Mouse (Mus musculus): Measurements from ENCODE around the gene Zdhhc20.
"Not testable (repeated sequence)": the region's sequence is repeated elsewhere in the genome, so short reads cannot be mapped to it uniquely, and the experiment has no call there.

Zdhhc20 gene

GRCm38 (mm10) chr14:57848061-57848460, 42.0 kb downstream of the Zdhhc20 start:
- in situ Hi-C loops (cut with MboI; ENCODE audit: unreplicated experiment in 2 of 2), result not testable (repeated sequence)

- in situ Hi-C loops (cut with MboI; ENCODE audit: unreplicated experiment in 2 of 2), result no loop called here
Measured at GRCm38 (mm10) chr14:57844535-57844934, 45.5 kb downstream of the Zdhhc20 start.

- in situ Hi-C loops (cut with MboI; ENCODE audit: unreplicated experiment in 2 of 2), result no loop called here
Measured at GRCm38 (mm10) chr14:57835157-57835556, 54.9 kb downstream of the Zdhhc20 start.

GRCm38 (mm10) chr14:57833526-57833925, 56.5 kb downstream of the Zdhhc20 start:
- in situ Hi-C loops (cut with MboI; ENCODE audit: unreplicated experiment in 2 of 2), result no loop called here

- in situ Hi-C loops (cut with MboI; ENCODE audit: unreplicated experiment in 2 of 2), result loop anchor here (5.0 to 10.0 kb wide), 2 partner anchors 85 to 142 kb away; no protein-coding TSS in a partner anchor
Measured at GRCm38 (mm10) chr14:57827284-57827683, 62.8 kb downstream of the Zdhhc20 start.

- in situ Hi-C loops (cut with MboI; ENCODE audit: unreplicated experiment in 2 of 2), result loop anchor here (5.0 to 10.0 kb wide), 2 partner anchors 86 to 141 kb away; no protein-coding TSS in a partner anchor
Measured at GRCm38 (mm10) chr14:57825788-57826751, 64.0 kb downstream of the Zdhhc20 start, which contains the start of the genes Ska3 and Mrpl57. Gene Ska3, minus strand, starts transcription at chr14:57826185. Gene Mrpl57, plus strand, starts transcription at chr14:57826234.

GRCm38 (mm10) chr14:57820839-57821238, 69.2 kb downstream of the Zdhhc20 start:
- in situ Hi-C loops (cut with MboI; ENCODE audit: unreplicated experiment in 2 of 2), result loop anchor here (10.0 kb wide), 1 partner anchor 136 kb away; no protein-coding TSS in a partner anchor

- in situ Hi-C loops (cut with MboI; ENCODE audit: unreplicated experiment in 2 of 2), result no loop called here
Measured at GRCm38 (mm10) chr14:57811844-57812243, 78.2 kb downstream of the Zdhhc20 start.

GRCm38 (mm10) chr14:57810886-57811285, 79.2 kb downstream of the Zdhhc20 start:
- in situ Hi-C loops (cut with MboI; ENCODE audit: unreplicated experiment in 2 of 2), result no loop called here

- in situ Hi-C loops (cut with MboI; ENCODE audit: unreplicated experiment in 2 of 2), result loop anchor here in 1 of 2 experiments (5.0 kb wide), 1 partner anchor 104 kb away; no protein-coding TSS in a partner anchor
Measured at GRCm38 (mm10) chr14:57808558-57808957, 81.5 kb downstream of the Zdhhc20 start.

- in situ Hi-C loops (cut with MboI; ENCODE audit: unreplicated experiment in 2 of 2), result no loop called here
Measured at GRCm38 (mm10) chr14:57803731-57804130, 86.3 kb downstream of the Zdhhc20 start.

GRCm38 (mm10) chr14:57797991-57798931, 91.8 kb downstream of the Zdhhc20 start, which contains the start of gene Sap18:
Gene Sap18, plus strand, starts transcription at chr14:57798180.
- in situ Hi-C loops (cut with MboI; ENCODE audit: unreplicated experiment in 2 of 2), result loop anchor here in 1 of 2 experiments (5.0 to 10.0 kb wide), 2 partner anchors 51 to 113 kb away; partner anchors contain the start of gene Gm49361

- in situ Hi-C loops (cut with MboI; ENCODE audit: unreplicated experiment in 2 of 2), result loop anchor here in 1 of 2 experiments (5.0 to 10.0 kb wide), 2 partner anchors 50 to 113 kb away; partner anchors contain the start of gene Gm49361
Measured at GRCm38 (mm10) chr14:57797551-57797950, 92.5 kb downstream of the Zdhhc20 start.

- in situ Hi-C loops (cut with MboI; ENCODE audit: unreplicated experiment in 2 of 2), result loop anchor here (5.0 to 10.0 kb wide), 2 partner anchors 39 to 106 kb away; no protein-coding TSS in a partner anchor
Measured at GRCm38 (mm10) chr14:57791171-57791570, 98.9 kb downstream of the Zdhhc20 start.

GRCm38 (mm10) chr14:57789759-57790158, 100.3 kb downstream of the Zdhhc20 start:
- in situ Hi-C loops (cut with MboI; ENCODE audit: unreplicated experiment in 2 of 2), result loop anchor here (5.0 to 10.0 kb wide), 2 partner anchors 37 to 105 kb away; no protein-coding TSS in a partner anchor

GRCm38 (mm10) chr14:57789311-57789710, 100.8 kb downstream of the Zdhhc20 start:
- in situ Hi-C loops (cut with MboI; ENCODE audit: unreplicated experiment in 2 of 2), result no loop called here

- in situ Hi-C loops (cut with MboI; ENCODE audit: unreplicated experiment in 2 of 2), result no loop called here
Measured at GRCm38 (mm10) chr14:57787406-57787805, 102.7 kb downstream of the Zdhhc20 start.
